Mouse (Mus musculus): Measurements from ENCODE around the gene Ppp1r36.
A peak's percentile ranks its signal among the peaks of the same experiment; 100 is the strongest.

The Ppp1r36 gene

DNA sequence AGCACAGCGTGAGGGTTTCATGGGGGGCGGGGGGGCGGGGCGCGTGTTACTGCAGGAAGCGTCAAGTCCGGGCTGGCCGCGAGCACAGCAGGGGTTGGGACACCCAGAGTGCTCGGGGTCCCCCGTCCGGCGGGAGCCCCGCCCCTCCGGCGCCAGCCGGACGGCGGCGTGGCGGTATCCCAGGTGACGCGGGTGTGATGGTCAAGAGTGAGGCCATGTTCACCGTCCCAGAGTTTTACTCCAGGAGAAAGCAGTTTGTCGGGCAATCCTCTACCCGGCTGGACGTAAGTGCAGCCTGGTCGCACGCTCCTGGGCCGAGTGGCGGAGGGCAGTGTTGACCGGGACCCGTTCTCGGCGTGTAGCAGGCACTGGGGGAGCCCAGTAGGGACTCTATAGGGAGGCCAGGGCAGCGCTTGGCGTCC is at the start of gene Ppp1r36:
Gene Ppp1r36 (plus strand): TSS at position 106 of the 422 bp plus-strand sequence.
- DNase-seq, result no peak

DNA sequence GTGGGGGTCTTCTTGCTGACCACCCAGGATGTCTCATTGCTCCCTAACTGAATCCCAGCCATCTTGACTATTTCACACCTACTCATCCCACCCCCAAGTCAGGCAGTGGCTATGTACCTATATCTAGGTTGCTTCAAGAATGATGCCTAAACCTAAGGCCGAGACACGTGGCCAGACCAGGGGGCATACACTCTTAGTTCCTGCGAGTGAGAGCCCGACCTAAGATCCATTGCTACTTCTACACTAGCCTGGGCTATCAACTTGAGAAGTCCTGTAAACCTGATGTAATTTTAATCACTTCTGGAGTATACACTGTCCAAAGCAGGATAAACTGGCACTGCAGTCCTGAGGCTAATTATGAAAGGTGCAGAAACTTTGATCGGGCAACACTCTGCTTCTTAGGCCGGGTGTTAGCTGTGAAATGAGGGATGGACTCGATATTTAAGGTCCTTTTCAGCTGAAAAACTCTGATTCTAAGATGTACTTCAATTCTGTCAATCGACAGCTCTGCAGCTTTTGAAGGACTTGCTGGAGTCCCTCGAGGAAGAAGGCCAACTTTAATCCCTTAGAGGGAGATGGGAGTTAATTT is 49.0 kb upstream of the Ppp1r36 start:
- DNase-seq, result no peak

DNA sequence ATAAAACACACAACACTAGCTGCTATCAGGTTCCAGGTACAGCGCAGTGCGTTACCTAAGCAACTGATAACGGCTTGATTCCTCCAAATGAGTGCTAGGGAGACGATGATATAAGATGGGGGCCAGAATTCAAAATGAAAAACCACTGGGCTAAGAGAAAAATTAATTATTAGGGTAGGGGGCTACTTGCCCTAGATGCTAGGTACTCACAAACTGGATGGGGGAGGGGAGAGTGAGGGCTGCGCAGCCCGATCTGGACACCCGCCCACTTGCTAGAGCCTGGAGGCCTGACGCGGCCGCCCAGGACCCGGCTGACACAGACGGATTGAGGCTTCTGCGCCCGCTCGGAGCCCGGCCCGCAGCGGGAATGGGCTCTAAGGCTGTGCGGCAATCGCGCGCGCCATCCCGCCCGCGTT is 48.5 kb upstream of the Ppp1r36 start:
- DNase-seq, result no peak

DNA sequence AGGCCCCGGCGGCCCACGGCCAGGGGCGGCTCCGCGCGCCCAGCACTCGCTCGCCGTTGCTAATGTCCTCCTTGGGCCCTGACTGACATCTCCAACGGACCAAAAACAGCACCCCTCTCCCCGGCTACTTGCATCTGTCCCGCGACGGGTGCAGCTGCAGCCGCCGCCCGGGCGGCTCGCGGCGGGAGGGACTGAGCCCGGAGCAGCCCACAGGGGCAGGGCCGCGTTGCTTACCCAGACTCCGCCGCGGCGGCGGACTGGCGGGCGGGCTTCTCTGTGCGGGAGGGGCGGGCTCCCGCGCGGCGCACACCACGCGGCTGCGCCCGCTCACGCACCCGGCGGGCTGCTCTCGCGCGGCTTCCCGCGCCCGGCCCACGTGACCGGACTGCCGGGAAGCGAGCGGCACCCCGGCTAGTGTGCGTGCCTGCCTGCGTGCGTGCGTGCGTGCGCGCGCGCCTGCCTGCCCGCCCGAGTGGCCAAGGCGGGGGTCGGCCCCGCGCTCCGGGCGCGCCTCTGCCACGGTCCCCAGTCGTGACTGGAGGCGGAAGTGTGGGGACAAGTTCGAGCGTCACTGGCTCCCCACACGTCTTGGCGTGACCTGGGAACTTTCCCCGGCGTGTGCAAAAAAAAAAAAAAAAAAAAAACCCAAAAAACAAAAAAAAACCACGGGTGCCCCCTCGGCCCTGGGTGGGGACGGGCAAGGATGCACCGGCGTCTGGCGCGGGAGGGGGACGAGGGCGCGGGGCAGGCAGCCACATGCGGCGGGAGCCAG is 47.9 kb upstream of the Ppp1r36 start, which contains the start of gene Zbtb25:
Gene Zbtb25 (minus strand): TSS at position 397 of the 772 bp plus-strand sequence.
- DNase-seq, result peak; percentile 90

DNA sequence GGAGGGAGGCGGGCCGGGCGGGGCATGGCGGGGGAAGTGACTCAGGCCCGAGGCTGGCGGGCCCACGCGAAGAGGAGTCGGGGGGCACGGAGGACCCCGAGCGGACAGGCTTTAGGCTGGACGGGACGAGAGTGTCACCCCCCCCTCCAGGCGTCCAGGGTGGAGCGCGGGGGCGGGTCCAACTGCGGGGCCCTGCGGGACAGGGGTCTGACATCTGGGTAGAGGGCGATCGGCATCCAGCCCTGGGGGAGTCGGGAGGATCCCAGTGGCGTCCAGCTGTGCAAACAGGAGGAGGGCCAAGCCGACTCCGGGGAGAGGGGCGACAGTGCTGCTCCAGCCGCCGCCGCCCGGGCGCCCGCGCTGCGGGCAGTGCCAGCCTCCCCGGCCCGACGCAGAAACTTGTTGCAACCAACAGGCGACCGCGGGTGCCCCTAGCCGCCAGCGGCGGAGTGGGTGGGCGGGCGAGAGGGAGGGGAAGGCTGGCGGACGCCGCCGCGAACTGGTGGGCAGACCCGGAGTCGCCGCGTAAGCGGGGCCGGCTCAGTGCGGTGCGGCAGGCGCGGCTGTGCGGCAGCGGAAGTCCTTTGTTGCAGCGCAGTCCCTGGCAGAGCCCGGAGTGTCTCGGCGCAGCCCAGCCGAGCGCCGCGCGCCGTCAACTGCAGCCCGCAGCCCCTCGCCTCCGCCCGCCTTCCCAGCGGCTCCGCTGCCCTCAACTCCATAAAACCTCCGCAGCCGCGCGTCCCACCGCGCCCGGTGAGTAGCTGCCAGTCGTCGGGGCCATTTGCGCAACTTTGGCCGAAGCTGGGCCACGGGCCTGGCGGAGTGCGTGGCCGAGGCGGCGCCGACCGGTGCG is 47.1 kb upstream of the Ppp1r36 start, which contains the start of gene Zbtb1:
Gene Zbtb1 (plus strand): TSS at position 289 of the 853 bp plus-strand sequence.
- DNase-seq, result peak; percentile 74

DNA sequence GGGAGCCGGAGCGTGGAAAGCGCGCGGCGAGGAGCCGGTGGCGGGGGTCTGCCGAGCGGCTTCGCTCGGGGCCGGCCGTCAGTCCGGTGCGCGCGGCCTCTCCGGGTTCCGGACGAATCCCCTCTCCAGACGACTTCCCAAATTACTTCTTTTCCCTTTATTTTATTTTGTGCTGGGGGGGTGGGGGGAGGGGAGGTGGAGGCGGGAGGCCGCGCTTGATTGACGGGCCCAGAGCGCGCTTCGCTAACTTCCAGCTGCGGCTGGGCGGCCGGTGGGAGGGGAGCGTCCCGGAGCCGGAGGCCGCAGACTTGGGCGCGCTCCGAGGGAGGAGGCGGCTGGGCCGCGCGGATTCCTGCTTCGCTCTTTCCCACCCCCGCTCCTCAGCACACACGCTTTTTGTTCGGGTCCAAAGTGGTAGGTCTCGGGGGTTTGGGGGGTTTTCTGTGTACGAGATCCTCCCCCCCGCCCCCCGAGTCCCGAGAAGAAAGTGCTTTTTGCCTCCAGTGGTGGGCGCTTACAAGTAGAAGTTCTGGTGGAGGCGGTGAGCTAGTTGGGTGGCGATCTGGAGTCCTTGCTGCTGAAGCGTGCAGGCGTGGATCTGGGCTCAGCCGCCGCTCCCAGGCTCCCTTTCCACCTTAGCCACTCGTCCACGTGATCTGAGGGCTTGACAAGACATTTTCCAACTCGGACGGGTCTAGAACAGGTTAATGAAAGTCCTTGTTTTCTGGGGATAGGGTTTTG is 46.3 kb upstream of the Ppp1r36 start:
- peak; percentile 51 for DNase-seq

DNA sequence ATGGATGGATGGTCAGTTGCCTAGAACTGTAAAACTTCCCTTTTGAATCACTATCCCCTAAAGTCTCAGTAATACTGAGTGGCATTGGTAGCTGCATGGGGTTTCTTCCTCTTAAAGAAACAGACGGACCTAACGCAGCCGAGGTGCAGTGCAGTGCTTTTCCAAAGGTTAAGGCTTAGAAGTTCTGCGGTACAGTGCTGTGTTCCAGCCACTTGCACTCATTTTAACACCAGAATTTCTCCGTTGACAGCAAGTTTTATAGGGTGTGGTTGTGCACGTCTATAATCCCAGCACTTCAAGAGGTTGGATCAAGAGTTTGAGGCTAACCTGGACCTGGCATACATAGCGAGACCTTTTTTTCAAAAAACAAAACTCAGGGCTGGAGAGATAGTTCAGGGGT is 45.3 kb upstream of the Ppp1r36 start:
- DNase-seq, result no peak

DNA sequence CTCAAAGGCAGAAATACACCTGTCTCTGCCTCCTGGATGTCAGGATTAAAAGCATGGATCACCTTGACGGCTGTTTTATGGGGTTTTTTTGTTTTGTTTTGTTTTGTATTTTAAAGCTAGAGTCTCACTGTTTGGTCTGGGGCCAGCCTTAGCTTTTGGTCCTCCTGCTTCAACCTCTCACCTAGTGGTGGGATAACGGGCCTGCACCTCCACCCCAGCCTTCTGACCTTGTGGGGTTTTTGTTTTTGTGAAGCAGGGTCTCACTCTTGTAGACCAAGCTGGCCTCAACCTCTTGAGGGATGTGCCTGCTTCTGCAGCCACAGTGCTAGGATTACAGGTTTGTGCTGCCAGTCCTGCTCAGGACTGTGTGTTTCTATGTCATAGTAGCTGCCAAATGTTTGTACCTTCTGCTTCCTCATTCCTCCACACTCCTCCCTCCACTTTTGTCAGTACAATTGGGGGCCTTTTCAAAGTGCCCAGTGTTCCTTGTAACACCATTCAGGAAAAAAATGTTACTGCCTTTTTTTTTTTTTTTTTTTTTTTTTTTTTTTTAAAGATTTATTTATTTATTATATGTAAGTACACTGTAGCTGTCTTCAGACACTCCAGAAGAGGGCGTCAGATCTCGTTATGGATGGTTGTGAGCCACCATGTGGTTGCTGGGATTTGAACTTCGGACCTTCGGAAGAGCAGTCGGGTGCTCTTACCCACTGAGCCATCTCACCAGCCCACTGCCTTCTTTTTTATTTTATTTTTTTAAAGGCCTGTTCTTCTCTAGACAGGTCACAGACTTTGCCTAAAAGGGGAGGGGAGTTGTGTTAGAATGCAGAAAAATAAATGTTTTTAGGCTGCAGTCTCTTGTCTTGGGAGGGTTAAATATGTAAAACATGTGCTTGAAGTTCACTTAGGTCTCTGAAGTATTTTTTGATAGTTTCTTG is 44.2 kb upstream of the Ppp1r36 start:
- DNase-seq, result no peak

DNA sequence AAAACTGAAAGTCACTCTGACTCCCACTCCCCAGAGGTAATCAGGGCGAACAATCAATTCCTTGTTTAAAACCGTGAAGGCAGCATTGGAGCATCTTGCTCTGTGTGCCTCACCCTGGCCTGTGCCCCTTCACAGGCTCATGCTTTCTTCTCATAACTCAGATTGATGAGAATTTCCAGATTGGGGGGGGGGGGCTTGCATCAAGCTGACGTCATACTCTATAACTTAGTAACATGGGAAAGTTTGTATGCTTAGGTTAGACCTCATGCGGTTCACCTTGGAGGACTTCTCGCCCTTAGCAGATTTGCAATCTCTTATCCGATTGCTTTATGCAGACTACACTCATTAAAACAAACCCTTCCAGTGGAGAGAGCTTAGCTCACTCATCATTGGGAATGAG is 43.3 kb upstream of the Ppp1r36 start:
- no peak for DNase-seq

DNA sequence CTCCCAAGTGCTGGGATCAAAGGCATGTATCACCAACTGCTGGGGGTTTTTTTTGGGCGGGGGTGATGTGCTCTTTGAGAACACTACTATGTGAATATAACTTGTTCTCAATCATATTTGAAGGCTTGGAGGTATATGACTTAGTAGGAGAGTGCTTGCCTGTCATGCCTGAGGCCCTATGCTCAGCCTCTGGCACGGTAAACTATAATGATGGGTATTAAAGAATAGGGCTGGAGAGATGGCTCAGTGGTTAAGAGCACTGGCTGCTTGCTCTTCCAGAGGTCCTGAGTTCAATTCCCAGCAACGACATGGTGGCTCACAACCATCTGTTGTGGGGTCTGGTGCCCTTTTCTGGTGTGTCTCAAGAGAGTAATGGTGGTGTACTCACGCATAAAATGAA is 42.4 kb upstream of the Ppp1r36 start:
- DNase-seq, result no peak

DNA sequence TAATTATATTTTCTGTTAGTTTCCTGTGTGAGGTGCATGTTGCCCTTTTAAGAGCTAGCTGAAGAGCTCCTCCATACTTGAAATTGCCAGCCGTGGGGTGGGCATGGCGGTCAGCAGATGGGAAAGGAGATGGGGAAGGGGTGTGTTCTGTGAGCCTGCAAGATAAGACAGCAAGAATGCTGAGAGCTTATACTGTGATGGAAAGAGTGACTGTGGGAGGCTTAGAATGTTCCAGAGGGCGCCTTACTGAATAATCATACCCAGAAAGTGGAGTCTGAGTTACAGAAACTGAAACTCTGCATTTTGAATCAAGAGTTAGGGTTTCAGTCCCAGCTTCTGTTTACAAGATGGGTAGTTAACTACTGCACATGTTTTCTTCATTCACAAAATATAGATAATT is 41.8 kb upstream of the Ppp1r36 start:
- DNase-seq, result no peak

DNA sequence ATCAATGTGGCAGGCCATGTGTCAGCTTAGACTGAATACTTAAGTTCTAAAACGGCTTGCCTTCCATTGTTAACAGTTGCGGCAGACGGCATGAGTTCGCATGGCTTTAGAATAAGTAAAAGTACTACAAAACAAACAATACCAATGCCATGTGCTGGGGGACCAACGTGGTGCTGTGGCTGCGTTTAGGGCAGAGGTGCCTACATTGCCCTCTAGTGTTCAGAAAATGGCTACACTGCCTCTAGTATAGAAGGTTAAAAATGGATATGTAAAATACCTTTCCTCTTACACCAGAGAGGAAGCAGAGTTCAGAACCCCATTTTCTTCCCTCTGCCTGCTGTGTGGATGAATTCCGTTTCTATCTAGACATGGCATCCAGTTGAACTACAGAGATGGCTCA is 40.7 kb upstream of the Ppp1r36 start:
- no peak for DNase-seq

DNA sequence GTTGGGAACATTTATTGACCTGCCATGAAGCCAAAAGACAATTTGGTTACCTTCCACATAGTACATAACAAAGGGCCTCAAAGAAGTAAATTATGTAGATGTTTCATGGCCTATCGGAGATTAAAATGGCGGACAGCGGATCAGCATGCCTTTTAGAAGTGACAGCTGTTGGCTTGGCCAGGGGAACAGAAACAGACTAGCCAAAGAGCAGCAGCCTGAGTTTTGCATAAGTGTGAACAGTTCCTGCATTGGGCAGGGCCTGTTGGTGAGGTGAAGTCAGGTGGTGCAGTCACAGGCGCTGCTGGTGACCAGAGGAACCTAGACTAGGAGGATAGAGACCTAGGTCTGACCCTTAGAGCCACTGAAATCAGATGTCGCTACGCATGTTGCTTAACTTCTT is 40.3 kb upstream of the Ppp1r36 start:
- no peak for DNase-seq

DNA sequence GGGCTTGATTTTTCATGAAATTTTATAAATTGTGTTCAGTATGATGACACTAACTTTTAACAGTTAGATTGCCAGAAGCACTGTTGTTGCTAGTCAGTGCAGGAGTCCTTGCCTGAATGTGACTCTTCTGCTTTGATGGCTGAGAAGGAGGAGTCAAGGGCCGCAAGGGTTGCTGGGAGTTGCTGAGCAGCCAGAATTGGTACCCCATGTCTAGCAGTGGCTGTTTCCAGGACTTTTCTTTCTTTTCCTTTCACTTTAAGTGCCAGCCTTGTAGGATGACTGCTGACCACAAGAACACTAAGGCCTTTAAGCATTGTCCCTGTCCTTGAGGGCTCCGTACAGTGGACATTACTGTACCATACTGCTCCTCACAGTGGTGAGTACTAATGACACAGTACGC is 39.6 kb upstream of the Ppp1r36 start:
- DNase-seq, result no peak

DNA sequence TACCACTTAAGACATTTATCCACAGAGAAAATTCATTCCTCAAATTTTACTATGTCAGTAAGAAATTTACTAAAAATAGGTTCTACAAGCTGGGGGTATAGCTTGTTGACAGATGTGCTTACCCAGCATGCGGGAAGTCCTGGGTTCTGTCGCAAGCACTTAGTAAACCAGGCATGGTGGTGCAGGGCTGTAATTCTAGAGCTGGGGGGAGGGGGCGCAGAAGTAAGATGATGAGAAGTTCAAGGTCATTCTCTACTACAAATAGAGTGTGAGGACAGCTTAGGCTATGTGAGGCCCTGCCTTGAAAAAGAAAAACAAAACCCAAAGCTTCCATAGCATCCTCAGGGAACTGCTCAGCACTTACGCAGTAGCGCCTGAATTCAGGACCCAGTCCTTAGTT is 38.8 kb upstream of the Ppp1r36 start:
- DNase-seq, result no peak

DNA sequence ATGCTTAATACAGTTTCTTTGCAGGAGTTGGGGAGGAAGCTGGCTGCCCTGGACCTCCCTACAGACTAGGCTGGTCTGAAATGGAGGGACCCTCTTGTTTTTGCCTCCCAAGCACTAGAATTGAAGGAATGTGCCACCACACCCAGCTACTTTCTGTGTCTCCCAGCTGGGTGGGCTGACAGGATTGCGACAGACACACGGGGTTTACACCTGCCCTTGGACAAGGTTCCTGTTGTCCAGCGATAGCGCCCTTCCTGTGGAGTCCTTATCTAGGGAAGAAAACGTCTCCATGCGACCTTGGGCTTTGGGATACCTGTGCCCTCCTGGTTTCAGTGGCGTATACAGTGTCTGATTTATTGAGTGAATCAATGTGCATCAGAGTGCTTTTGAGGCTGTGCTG is 37.2 kb upstream of the Ppp1r36 start:
- DNase-seq, result no peak

DNA sequence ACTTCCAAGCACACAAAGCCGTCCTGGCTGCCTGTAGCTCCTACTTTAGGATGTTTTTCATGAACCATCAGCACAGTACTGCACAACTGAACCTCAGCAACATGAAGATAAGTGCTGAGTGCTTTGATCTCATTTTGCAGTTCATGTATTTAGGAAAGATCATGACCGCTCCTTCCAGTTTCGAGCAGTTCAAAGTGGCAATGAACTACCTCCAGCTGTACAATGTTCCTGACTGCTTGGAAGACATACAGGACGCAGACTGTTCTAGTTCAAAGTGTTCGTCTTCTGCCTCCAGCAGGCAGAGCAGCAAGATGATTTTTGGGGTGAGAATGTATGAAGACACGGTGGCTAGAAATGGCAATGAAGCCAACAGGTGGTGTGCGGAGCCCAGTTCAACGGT is 32.0 kb upstream of the Ppp1r36 start:
- no peak for DNase-seq

DNA sequence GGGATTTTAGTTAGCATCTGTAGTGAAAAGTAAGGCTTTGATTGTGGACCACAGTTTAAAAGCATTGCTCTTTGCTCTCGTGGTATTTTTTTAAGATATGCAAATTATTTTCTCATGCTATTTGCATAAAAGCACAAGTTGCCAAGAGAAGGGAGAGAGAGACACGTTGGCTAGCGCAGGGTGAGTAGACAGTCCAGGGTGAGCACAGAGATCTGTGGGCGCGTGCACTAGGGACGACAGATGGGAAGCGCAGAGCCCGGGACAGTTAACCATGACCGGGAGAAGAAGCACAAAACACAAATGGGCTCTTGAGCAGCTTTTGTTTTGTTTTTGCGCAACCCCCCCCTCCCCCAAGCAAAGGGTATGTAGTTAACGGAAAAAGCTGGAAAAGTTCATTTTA is 28.5 kb upstream of the Ppp1r36 start:
- no peak for DNase-seq

DNA sequence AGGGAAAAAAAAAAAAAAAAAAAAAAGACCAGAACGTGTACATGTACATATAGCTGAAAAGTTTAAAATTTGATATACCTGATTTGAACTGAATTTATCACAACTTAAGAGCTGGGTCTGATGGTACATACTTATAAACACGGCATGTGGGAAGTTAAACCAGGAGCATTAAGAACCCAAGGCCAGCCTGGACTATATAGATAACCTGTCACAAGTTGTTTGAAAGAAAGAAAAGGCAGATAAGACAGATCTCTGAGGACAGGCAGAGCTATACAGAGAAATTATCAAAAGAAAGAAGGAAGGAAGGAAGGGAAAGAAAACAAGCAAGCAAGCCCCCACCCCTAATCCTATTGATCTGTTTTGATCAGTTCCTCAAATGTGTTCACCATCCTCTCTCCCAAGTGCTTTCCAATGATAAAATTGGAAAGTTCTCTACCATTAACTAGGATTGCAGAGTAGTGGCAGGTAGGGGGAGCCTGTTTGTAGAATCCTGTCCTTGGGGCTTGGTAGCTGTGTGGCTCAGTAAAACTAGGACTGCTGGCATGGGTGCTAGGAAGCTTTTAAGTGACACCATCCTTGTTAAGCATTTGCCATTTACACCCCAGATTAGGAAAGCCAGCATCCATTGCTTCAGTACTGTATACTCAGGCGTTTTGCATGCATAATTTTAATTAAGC is 25.6 kb upstream of the Ppp1r36 start:
- DNase-seq, result no peak

DNA sequence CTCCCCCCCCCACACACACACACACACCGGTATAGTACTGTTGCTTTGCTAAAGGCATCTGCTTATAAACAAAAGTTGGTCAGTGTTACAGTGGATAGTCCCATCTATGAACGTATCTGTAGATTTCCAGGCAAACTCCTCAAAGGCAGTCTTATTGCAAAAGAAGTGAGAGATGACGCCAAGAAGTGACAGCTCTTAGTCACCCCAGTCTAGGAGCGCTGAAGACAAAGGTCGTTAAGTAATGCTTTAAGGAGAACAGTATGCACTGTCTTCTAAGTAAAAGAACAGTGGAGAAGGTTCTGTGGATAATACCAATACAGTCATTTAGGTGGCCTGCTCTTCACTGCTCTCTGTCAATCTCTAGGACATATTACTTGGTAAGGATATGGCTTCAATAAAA is 24.4 kb upstream of the Ppp1r36 start:
- DNase-seq, result no peak

DNA sequence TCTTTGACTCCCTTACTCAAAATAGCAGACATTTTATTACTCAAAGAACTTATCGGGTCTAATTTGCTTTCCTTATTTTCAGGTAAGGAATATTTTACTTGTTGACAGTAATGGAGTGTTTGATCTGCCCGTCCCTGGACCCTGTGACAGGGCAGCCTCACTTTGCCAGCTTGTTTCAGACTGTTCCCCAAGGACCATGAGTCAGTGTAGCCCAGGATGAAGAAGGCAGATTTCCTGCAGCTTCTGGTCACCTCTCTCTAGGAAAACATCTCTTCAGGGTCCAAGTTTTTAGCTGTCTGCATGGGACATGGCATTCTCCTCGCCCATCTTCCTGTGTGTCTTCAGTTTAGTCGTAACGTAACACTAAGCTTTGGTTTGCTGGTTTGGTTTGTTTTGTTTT is 20.1 kb upstream of the Ppp1r36 start:
- DNase-seq, result no peak
